Mouse (Mus musculus) heart, postnatal 14 days (tissue): Measurements from ENCODE around the gene Lamp1. TPM values are rescaled to one million over a fixed set of nuclear protein-coding genes. Genes with fewer than 3 reads are reported as not detected.

Experiments used
- DNase-seq, 2 experiments: peaks; one replicate each; pipeline ENCODE4 v3.0.0; 2021 to 2022
- intact Hi-C: fragments of 180-260 bp; cut with DNase I; formaldehyde crosslinking; loops from one replicate; pipeline ENCODE4 v1.15.1; 2025
- total RNA-seq, 2 experiments: library from RNA; stranded (reverse); gene quantifications; 2 replicates each; pipeline ENCODE4 v1.2.3; 2021

Gene Lamp1
- total RNA-seq, 2 experiments from 2014 or later, result 328 to 332 TPM

DNA sequence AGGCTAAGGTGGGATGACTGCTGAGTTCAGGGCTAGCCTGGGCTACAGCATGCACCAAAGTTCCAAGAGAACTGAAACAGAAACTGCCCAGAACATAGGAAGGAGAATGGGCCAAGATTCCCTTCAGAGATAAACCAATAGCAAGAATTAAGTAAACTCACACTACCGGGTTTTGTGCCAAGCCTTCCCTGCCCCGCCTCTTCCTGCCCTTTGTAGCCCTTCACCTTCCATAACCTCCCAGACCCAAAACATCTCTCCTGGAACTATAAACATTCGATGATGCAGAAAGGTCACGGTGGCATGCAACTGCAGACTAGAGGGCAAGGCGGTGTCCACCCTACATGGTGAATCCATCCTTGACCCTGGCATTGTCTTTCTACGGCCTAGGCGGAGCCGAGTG, 31.3 kb downstream of the Lamp1 start:
- intact Hi-C loops, result no loop called here
- no peak for DNase-seq

DNA sequence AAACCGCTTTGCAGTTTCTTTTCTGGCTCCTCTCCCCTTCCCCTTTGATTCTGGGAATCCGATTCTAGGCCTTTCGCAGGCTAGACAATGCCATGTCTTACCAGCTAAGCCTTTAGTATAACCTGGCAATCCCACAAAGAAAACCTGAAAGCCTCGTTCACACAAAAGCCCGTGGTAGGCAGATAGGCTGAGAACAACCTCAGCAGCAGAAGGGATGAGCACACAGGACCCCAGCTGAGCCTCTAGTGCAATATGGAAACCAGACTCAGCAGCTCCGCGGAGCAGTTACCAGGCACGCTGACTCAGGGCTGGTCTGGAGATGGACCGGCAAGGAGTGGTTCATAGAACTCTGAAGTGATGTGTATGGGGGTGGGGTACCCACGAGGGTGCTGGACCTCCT, 35.9 kb downstream of the Lamp1 start:
- intact Hi-C loops, result no loop called here
- DNase-seq, result no peak

GRCm38 (mm10) chr8:13197493-13197892, 38.5 kb downstream of the Lamp1 start:
- DNase-seq, result no peak
- intact Hi-C loops, result no loop called here

GRCm38 (mm10) chr8:13199385-13200061, 40.6 kb downstream of the Lamp1 start:
- no peak for DNase-seq
- intact Hi-C loops, result no loop called here

DNA sequence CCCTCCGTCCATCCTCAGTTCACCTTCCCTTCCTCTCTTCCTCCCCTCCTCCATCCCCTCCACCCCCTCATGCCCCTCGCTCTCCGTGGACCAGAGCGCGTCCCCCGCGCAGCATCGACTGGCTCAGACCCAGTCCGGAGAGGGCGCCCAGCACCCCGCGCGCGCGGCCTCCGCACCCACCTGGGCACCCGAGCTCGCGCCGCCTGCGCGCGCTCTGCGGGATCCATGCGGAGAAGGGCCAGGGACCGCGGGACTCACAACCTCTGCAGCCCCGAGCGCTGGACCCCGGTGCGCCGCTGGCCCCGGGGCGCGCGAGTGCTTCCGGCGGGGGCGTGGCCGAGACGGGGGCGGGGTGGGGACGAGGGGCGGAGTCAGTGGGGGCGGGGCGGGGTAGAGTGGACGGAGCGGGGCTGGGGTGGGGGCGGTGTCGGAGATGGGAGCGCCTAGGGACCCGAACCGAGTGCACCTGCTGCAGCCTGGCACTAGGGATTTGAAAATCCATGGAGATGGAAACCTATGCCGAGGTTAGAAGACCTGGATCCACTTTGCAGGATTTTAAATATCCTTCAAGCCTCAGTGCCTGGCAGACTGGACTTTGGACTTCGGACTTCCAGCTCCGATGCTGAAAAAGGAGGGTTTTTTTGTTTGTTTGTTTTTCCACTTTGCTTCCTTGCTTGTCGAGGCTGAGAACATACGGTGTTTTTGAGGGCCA, 41.5 kb downstream of the Lamp1 start, which contains the start of gene Grtp1:
Gene Grtp1 (minus strand): TSS at position 320 of the 712 bp plus-strand sequence.
- intact Hi-C loops, result no loop called here
- DNase-seq, result peak; percentile 57 to 60

DNA sequence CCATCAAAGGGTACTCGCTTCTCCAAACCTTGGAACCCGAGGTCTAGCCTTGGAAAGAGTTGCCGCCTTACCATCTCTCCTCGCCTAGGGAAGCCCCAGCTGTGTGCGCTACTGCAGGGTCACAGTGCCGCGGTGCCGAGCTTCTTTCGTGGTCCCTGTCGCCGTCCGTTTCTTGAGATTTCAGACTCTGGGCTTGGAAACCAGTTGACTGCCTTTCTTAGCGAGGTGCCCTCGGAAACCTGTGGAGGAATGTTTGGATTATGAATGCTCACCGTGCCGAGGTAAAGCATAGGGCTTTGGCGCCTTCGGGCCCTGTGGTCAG, 42.0 kb downstream of the Lamp1 start:
- DNase-seq, result no peak

GRCm38 (mm10) chr8:13202041-13202440, 43.1 kb downstream of the Lamp1 start:
- intact Hi-C loops, result no loop called here

More for the DNA sequence above, 42.0 kb downstream of the Lamp1 start:
- intact Hi-C loops, result no loop called here

GRCm38 (mm10) chr8:13202806-13203205, 43.8 kb downstream of the Lamp1 start:
- intact Hi-C loops, result no loop called here
- DNase-seq, result no peak

More at GRCm38 (mm10) chr8:13202041-13202440, 43.1 kb downstream of the Lamp1 start:
- DNase-seq, result no peak

DNA sequence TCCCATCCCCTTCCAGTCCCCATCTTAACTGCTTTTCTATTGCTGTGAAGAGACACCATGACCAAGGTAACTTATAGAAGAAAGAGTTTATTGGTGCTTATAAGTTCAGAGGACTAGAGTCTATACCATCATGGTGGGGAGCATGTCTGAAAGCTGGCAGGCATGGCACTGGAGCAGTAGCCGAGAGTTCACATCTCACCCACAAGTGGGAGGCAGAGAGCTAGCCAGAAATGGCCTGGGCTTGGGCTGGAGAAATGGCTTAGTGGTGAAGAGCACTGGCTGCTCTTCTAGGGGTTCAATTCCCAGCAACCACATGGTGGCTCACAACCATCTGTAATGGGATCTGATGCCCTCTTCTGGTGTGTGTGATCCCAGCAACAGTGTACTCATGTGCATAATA, 44.5 kb downstream of the Lamp1 start:
- DNase-seq, result no peak
- intact Hi-C loops, result no loop called here

DNA sequence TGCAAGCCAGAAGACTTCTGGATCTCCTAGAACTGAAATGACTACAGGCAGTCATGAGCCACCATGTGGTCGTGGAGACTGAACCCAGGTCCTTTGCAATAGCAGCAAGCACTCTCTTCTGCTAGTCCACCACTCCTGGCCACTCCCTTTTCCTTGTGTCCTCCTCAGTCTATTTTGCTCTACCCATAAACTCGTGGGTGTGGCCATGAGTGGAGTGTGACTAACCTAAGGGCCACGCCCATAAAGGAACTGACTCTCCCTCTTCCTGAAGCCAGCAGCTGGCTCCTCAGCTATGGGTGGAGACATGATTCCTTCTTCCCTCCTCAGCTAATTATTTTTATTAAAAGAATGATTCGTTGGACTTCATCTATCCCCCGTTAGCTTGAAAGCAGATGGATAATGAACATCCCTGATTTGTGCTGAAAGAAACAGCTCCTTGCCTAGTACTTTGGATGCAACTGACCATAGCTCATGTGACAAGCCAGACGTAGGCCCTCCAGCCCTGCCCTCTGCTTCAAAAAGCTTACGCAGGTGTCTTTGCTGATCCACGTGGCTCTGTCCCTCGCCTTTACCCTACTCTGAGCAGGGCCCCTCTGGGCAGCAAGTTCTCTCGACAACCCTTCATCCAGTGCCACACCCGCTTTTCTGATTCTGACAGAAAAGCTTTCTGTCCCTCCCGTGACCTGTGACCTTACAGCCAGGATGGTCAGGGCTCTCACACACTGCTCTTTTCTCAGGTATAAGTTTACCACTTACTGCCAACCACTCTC, 45.6 kb downstream of the Lamp1 start:
- intact Hi-C loops, result loop anchor here (5.0 kb wide), 1 partner anchor 72 kb away; no protein-coding TSS in a partner anchor
- DNase-seq, result no peak

- intact Hi-C loops, result loop anchor here (5.0 kb wide), 1 partner anchor 73 kb away; no protein-coding TSS in a partner anchor
- DNase-seq, result no peak
Measured at GRCm38 (mm10) chr8:13205311-13205710, 46.4 kb downstream of the Lamp1 start.

DNA sequence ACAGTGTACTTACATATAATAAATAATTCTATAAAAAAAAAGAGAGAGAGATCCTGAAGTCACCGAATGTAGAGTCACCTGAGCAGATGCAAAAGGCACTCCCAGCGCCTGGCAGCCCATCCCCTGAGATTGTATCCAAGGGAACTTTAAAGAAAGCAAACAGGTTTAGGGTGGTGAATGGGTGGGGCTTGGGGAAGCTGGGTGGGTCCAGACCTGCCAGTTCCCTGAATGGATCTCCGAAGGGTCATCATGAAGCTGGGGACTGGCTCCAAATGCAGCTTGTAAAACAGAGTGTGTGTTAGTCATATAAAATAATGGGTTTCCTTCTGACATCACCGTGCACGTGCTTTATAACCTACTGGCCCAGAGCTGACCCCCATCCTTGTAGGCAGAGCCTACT, 47.3 kb downstream of the Lamp1 start:
- intact Hi-C loops, result loop anchor here (5.0 kb wide), 1 partner anchor 74 kb away; no protein-coding TSS in a partner anchor
- DNase-seq, result no peak

GRCm38 (mm10) chr8:13208627-13209355, 49.8 kb downstream of the Lamp1 start:
- peak; percentile 61 to 78 for DNase-seq
- intact Hi-C loops, result loop anchor here (5.0 kb wide), 1 partner anchor 76 kb away; no protein-coding TSS in a partner anchor

DNA sequence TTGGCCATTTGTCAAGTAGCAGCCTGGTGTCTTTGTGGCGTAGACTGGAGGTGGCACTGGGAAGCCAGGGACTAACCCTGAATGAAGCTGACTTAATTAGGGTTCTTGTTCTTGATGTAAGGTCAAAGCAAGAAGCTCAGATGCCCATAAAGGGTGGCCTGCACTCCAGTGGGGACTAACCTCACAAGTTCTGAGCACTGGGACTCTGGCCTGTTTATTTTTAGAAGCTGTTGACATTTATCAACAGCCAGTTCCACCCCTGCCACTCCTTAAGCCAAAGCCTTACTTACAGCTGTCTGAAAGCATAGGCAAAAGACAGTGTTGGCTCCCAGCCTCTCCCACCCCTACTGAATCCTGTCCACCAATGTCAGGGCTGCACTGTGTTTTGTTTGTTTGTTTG, 50.8 kb downstream of the Lamp1 start:
- intact Hi-C loops, result loop anchor here (5.0 kb wide), 3 partner anchors 62 to 227 kb away; no protein-coding TSS in a partner anchor
- peak in 1 of 2 experiments; percentile 46 for DNase-seq

GRCm38 (mm10) chr8:13213479-13214268, 54.7 kb downstream of the Lamp1 start:
- peak; percentile 87 to 91 for DNase-seq
- intact Hi-C loops, result loop anchor here (1.0 to 5.0 kb wide), 3 partner anchors 66 to 317 kb away; no protein-coding TSS in a partner anchor

DNA sequence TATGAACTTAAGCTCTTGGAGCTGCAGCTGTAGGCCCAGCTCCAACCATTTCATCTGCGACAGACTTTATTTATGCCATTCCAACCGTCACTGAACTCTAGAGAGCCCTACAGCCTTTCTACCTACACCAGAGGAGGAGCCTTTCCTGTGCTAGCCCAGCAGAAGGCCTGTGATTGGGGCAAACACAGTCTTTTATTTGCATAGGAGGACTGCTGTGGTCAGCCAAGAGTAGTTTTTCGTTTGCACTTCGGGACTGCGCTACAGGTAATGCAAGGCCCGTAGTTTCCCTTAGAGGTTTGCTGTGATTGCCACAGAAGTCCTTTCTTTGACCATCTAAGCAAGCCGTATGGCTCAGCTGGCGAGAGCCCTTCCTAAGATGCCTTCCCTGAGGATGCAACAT, 57.4 kb downstream of the Lamp1 start:
- DNase-seq, result no peak
- intact Hi-C loops, result no loop called here

- no peak for DNase-seq
- intact Hi-C loops, result no loop called here
Measured at GRCm38 (mm10) chr8:13217093-13217492, 58.1 kb downstream of the Lamp1 start.

GRCm38 (mm10) chr8:13217986-13218385, 59.0 kb downstream of the Lamp1 start:
- DNase-seq, result no peak
- intact Hi-C loops, result no loop called here

DNA sequence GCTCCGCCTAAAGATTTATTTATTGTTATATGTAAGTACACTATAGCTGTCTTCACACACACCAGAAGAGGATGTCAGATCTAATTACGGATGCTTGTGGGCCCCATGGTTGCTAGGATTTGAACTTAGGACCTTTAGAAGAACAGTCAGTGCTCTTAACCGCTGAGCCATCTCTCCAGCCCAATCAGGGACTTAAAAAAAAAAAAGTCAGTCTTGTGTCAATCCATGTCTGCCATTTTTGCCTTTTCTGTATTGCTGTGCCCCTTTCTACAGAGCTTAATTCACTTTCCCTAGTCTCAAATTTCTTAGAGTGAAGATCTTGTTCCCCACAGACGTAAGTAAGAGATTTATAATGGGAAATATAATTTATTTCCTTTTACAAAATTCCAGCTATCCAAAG, 59.5 kb downstream of the Lamp1 start:
- intact Hi-C loops, result no loop called here
- DNase-seq, result no peak
